Mouse (Mus musculus) liver, embryonic 11.5 days (tissue): ENCODE data around the gene Fam8a1. TPM values are rescaled to one million over a fixed set of nuclear protein-coding genes. Genes with fewer than 3 reads are reported as not detected.
A peak's percentile ranks its signal among the peaks of the same experiment; 100 is the strongest.

ENCODE experiments used
- ATAC-seq: fragments of 200-750 bp; cut with Nextera tagmentation; replicated peaks from 2 replicates; pipeline ENCODE4 v1.8.0; 2017; ENCODE audit warnings: moderate number of reproducible peaks, mild to moderate bottlenecking, moderate TSS enrichment, moderate library complexity; ENCODE audit not compliant: low FRiP score
- DNase-seq: peaks from one replicate; pipeline ENCODE4 v3.0.0-alpha.2; 2017; ENCODE audit warnings: low spot score
- H3K27ac ChIP-seq: fragments of 300-500 bp; sonication (generic); 2 replicates; pipeline ENCODE4 v1.5.1; 2014; ENCODE audit warnings: mild to moderate bottlenecking, low read depth, low read length, control low read depth
- H3K27me3 ChIP-seq: fragments of 300-500 bp; sonication (generic); replicated peaks from 2 replicates; pipeline ENCODE4 v1.6.1; 2014; ENCODE audit warnings: low read length, mixed read lengths; ENCODE audit not compliant: control insufficient read depth, insufficient read depth
- H3K36me3 ChIP-seq: fragments of 300-500 bp; sonication (generic); 2 replicates; pipeline ENCODE4 v1.6.1; 2014; ENCODE audit warnings: mild to moderate bottlenecking, low read length, moderate library complexity, mixed read lengths; ENCODE audit not compliant: control insufficient read depth, insufficient read depth
- H3K4me1 ChIP-seq: fragments of 300-500 bp; sonication (generic); replicated peaks from 2 replicates; pipeline ENCODE4 v1.6.1; 2014; ENCODE audit warnings: low read length, mixed read lengths; ENCODE audit not compliant: control insufficient read depth, insufficient read depth
- H3K4me2 ChIP-seq: fragments of 300-500 bp; sonication (generic); 2 replicates; pipeline ENCODE4 v1.6.1; 2014; ENCODE audit warnings: mild to moderate bottlenecking, control low read depth, moderate library complexity
- H3K4me3 ChIP-seq: fragments of 300-500 bp; sonication (generic); 2 replicates; pipeline ENCODE4 v1.5.1; 2014; ENCODE audit warnings: low read depth, low read length, control low read depth
- H3K9ac ChIP-seq: fragments of 300-500 bp; sonication (generic); 2 replicates; pipeline ENCODE4 v1.6.1; 2014; ENCODE audit warnings: low read depth, low read length, control low read depth
- H3K9me3 ChIP-seq: fragments of 300-500 bp; sonication (generic); 2 replicates; pipeline ENCODE4 v1.6.1; 2016; ENCODE audit warnings: low read length, inconsistent platforms, mixed read lengths; ENCODE audit not compliant: control insufficient read depth
- WGBS: fragments of 180-500 bp; shearing (Covaris S2); extraction: QIAGEN DNeasy Blood & Tissue Kit; methylation state at CpG from one replicate; pipeline ENCODE4 v1.1.7; 2014; 5-methylcytosine and 5-hydroxymethylcytosine counted together
- polyA plus RNA-seq: library from polyadenylated mRNA; unstranded; fragments of >200 nt; fragmentation: Nextera tagmentation; extraction: Ambion mirVana; gene quantifications from 2 replicates; pipeline ENCODE4 v1.2.1, GENCODE M21; 2014

Gene Fam8a1
- polyA plus RNA-seq = 5.0 and 5.6 TPM in 2 replicates

DNA sequence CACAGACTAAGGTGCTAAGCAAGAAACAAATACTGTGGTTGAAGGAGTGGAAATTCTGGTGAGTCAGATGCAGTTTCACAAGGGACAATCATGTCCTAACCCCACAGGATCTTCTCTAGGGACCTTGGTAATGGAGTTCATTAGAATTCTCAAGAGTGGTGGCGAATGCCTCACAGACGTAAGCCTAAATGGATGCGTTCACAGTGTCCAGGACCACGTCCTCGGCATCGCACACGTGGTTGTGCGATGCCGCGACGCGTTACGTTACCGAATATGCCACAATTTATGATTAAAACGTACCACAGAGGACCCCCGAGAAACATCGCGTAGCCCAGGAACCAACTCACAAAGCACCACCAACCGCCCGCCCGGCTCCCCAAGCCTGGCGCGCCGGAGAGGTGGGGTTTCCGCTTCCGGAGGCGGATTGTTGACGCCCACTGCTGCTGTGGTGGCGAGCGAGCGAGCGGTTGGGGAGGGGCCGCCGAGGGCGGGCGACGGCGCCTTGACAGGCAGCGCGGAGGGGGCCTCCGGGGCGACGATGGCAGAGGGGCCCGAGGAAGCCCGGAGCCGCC lies at the start of gene Fam8a1:
Gene Fam8a1 (plus strand): TSS at position 475 of the 572 bp plus-strand sequence.
- peak within 1 kb of the TSS; percentile 80 for H3K27ac ChIP-seq
- peak within 1 kb of the TSS; percentile 96 for H3K4me3 ChIP-seq
- 1% methylated on average over 46 of the region's 46 CpGs for WGBS
- no peaks in the 10 kb centered on the region for H3K9me3 ChIP-seq
- peak within 1 kb of the TSS; percentile 92 for H3K4me2 ChIP-seq
- DNase-seq (peak; percentile 98), ATAC-seq (peak; percentile 95)
- H3K36me3 ChIP-seq = peaks cover 16% of the 10 kb centered on the region
- H3K9ac ChIP-seq = peak within 1 kb of the TSS; percentile 95
- H3K4me1 ChIP-seq = peaks cover 6% of the 10 kb centered on the region; the same call in 1 of the 2 replicates
- no peaks in the 10 kb centered on the region for H3K27me3 ChIP-seq

- DNase-seq = no peak
- WGBS = 57% methylated on average over 11 of the region's 11 CpGs
These were observed 49.7 kb upstream of the Fam8a1 start for GRCm38 (mm10) chr13:46619633-46620032.

DNA sequence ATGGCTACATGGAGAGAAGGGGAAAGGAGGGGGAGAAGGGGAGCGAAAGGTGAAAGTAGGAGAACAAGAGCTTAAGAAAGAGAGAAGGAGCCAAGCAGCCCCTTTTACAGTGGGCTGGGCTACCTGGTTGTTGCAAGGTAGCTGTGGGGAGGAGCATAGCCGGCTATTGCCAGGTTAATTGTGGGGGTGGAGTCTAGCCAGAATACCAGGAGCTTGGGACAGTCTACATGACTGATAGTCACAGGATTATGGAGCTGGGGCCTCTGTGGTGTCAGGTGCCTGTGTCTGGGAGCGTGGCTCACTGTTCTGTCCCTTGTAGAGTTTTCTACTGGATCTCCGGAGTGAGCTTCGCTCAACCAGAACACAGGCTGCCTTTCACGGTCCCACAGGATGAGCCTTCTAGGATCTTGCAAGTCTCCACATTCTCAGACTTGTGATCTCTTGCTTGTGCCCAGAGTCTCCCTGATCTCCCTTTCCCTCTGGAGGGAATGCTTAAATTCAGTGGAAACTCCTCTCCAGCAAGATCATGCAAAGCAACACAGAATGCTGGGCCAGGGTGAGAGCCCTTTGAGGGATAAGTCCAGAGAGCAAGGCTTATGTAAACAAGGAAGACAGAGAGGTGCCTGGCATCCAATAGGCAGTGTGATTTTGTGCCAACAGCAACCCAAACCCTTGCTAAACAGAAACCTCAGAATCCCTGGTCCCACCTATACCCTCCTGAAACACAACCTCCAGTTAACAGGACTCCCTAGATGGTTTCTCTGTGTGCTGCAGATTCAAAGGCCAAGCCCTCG lies 48.2 kb upstream of the Fam8a1 start:
- DNase-seq (no peak), ATAC-seq (no peak)
- H3K27ac ChIP-seq = no peak overlapping the region
- H3K4me1 ChIP-seq = no peaks in the 10 kb centered on the region; the same call in 1 of the 2 replicates
- peaks cover 3% of the 10 kb centered on the region; the same call in 1 of the 2 replicates for H3K36me3 ChIP-seq
- H3K4me2 ChIP-seq = no peak overlapping the region
- H3K9ac ChIP-seq = no peak overlapping the region
- H3K4me3 ChIP-seq = no peak overlapping the region
- H3K27me3 ChIP-seq = no peaks in the 10 kb centered on the region
- WGBS = 82% methylated on average over 7 of the region's 7 CpGs
- H3K9me3 ChIP-seq = no peaks in the 10 kb centered on the region

More at GRCm38 (mm10) chr13:46619633-46620032, 49.7 kb upstream of the Fam8a1 start:
- Histone ChIP-seq H3K36me3 (peaks cover 3% of the 10 kb centered on the region; the same call in 1 of the 2 replicates), H3K4me1 (no peaks in the 10 kb centered on the region; the same call in 1 of the 2 replicates), H3K27ac (no peak overlapping the region), H3K27me3 (no peaks in the 10 kb centered on the region), H3K4me2 (no peak overlapping the region), H3K9me3 (no peaks in the 10 kb centered on the region), H3K4me3 (no peak overlapping the region), H3K9ac (no peak overlapping the region)
- no peak for ATAC-seq

- no peak for DNase-seq
These were observed 42.7 kb upstream of the Fam8a1 start for GRCm38 (mm10) chr13:46626608-46627007.

GRCm38 (mm10) chr13:46627841-46628240 lies 41.5 kb upstream of the Fam8a1 start:
- Histone ChIP-seq H3K4me3 (no peak overlapping the region), H3K4me2 (no peak overlapping the region), H3K27ac (no peak overlapping the region), H3K27me3 (no peaks in the 10 kb centered on the region), H3K36me3 (peaks cover 3% of the 10 kb centered on the region; the same call in 1 of the 2 replicates), H3K9me3 (no peaks in the 10 kb centered on the region), H3K4me1 (no peaks in the 10 kb centered on the region), H3K9ac (no peak overlapping the region)
- 83% methylated on average over 10 of the region's 10 CpGs for WGBS
- ATAC-seq (no peak), DNase-seq (no peak)

More at GRCm38 (mm10) chr13:46626608-46627007, 42.7 kb upstream of the Fam8a1 start:
- H3K36me3 ChIP-seq = peaks cover 3% of the 10 kb centered on the region; the same call in 1 of the 2 replicates
- no peak overlapping the region for H3K4me2 ChIP-seq
- no peak for ATAC-seq
- no peaks in the 10 kb centered on the region for H3K4me1 ChIP-seq
- H3K9ac ChIP-seq = no peak overlapping the region
- no peak overlapping the region for H3K4me3 ChIP-seq
- H3K27ac ChIP-seq = no peak overlapping the region
- H3K27me3 ChIP-seq = no peaks in the 10 kb centered on the region
- 86% methylated on average over 9 of the region's 9 CpGs for WGBS
- no peaks in the 10 kb centered on the region for H3K9me3 ChIP-seq

DNA sequence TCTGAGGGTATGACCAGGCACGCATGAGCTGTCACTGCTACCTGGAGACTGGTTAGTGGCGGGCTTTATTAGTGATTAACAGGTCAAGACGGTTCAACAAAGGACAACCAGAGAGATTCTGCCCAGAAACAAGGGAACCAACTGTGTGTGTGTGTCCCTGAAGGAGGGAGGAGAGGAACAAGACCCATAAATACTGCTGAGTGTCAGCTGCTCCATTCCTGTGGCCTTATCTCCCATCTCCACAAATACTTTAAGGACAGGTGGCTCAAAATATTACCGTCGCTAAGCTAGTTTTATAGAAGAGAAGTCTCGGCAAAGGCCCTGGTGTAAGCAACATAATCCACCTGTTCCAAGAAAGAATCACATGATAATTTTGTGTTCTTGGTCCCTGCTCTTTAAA lies 39.9 kb upstream of the Fam8a1 start:
- no peaks in the 10 kb centered on the region for H3K36me3 ChIP-seq
- H3K27ac ChIP-seq = no peak overlapping the region
- no peaks in the 10 kb centered on the region for H3K27me3 ChIP-seq
- DNase-seq (no peak), ATAC-seq (no peak)
- no peak overlapping the region for H3K4me2 ChIP-seq
- H3K9me3 ChIP-seq = no peaks in the 10 kb centered on the region
- no peak overlapping the region for H3K4me3 ChIP-seq
- 77% methylated on average over 6 of the region's 6 CpGs for WGBS
- H3K9ac ChIP-seq = no peak overlapping the region
- H3K4me1 ChIP-seq = peaks cover 5% of the 10 kb centered on the region

DNA sequence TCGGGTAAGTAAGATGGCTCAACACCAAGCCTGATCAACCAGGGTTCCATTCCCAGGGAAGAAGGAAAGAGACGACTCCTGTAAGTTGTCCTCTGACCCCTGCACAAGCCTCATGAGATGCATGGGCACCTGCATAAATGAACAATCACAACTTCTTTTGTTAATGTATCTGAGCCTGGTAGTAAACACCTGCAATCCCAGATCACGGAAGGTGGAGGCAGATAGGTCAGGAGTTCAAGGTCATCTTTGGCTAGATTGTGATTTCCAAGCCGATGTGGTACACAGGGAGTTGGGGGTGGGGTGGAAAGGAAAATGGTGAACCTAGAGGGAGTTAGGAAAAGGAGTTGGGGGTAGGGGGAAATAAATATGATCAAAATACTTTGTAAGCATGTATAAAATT lies 36.5 kb upstream of the Fam8a1 start:
- 52% methylated on average over 4 of the region's 4 CpGs for WGBS
- Histone ChIP-seq H3K4me3 (no peak overlapping the region), H3K9me3 (no peaks in the 10 kb centered on the region), H3K9ac (no peak overlapping the region), H3K27ac (no peak overlapping the region), H3K4me2 (no peak overlapping the region), H3K4me1 (peaks cover 5% of the 10 kb centered on the region), H3K36me3 (no peaks in the 10 kb centered on the region), H3K27me3 (no peaks in the 10 kb centered on the region)
- ATAC-seq = no peak
- no peak for DNase-seq

DNA sequence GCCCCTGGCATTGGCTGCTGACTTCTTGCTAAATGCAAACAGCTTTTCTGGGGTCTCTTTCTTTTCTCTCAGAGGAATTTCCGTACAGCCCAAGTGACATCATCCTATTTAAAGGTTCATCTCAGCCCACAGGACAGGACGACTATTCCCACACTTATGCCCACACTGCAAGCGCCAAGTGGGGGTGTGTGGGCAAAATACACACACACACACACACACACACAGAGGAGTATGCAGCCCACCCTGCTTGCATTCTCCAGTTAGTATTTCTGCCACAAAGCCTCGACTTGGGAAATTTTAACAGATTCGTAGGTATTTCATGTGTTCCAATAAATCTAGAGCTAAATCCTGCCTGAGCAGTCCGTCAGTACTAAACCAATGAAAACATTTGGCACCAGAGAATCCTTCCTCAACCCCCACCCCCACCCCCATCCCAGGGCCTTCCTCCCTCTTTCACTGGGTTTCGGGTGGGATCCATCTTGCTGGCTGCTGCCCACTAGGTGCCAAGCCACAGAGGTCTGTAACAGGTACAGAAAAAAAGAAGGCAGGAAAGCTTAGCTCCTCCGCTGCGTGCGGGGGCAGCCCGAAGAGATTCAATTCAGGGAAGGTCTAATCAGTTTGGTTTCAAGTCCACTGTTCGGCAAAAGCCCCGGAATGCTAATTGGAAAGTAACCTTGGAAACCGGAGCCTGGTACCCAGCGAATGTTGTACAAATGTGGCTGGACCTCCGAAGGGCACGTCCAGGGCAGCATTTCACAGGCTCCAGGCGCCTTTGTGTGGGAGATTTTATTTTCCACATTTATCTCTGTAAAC lies 35.8 kb upstream of the Fam8a1 start:
- DNase-seq = no peak
- WGBS = 57% methylated on average over 18 of the region's 18 CpGs
- Histone ChIP-seq H3K27ac (no peak overlapping the region), H3K4me3 (no peak overlapping the region), H3K9ac (no peak overlapping the region), H3K9me3 (no peaks in the 10 kb centered on the region), H3K4me2 (no peak overlapping the region; the same call in 1 of the 2 replicates), H3K27me3 (no peaks in the 10 kb centered on the region), H3K4me1 (peaks cover 5% of the 10 kb centered on the region), H3K36me3 (no peaks in the 10 kb centered on the region)
- no peak for ATAC-seq
